Mouse (Mus musculus) intestine, embryonic 14.5 days (tissue): ENCODE results near the gene Reln. TPM values are rescaled to one million over a fixed set of nuclear protein-coding genes. Genes with fewer than 3 reads are reported as not detected.

Experiments used
- ATAC-seq: fragments of 200-750 bp; cut with Nextera tagmentation; replicated peaks from 2 replicates; pipeline ENCODE4 v1.8.0; 2017; ENCODE audit warnings: low read depth, moderate number of reproducible peaks, moderate TSS enrichment, moderate library complexity; ENCODE audit not compliant: low FRiP score, low TSS enrichment
- DNase-seq: peaks from one replicate; pipeline ENCODE4 v3.0.0-alpha.2; 2018; ENCODE audit warnings: low spot score
- H3K27ac ChIP-seq: fragments of 300-500 bp; sonication (generic); 2 replicates; pipeline ENCODE4 v1.5.1; 2014; ENCODE audit warnings: low read depth, mild to moderate bottlenecking, control low read depth
- H3K27me3 ChIP-seq: fragments of 300-500 bp; sonication (generic); replicated peaks from 2 replicates; pipeline ENCODE4 v1.6.1; 2014; ENCODE audit warnings: low read length, control low read depth; ENCODE audit not compliant: control insufficient read depth, insufficient read depth
- H3K36me3 ChIP-seq: fragments of 300-500 bp; sonication (generic); 2 replicates; pipeline ENCODE4 v1.6.1; 2014; ENCODE audit warnings: low read length, control low read depth; ENCODE audit not compliant: control insufficient read depth, insufficient read depth
- H3K4me1 ChIP-seq: fragments of 300-500 bp; sonication (generic); replicated peaks from 2 replicates; pipeline ENCODE4 v1.6.1; 2014; ENCODE audit warnings: low read length, control low read depth, mixed read lengths; ENCODE audit not compliant: control insufficient read depth, insufficient read depth
- H3K4me2 ChIP-seq: fragments of 300-500 bp; sonication (generic); 2 replicates; pipeline ENCODE4 v1.6.1; 2014; ENCODE audit warnings: low read length
- H3K4me3 ChIP-seq: fragments of 300-500 bp; sonication (generic); 2 replicates; pipeline ENCODE4 v1.5.1; 2014; ENCODE audit warnings: low read depth, low read length, control low read depth, mixed read lengths
- H3K9ac ChIP-seq: fragments of 300-500 bp; sonication (generic); 2 replicates; pipeline ENCODE4 v1.6.1; 2014; ENCODE audit warnings: mild to moderate bottlenecking, low read length
- H3K9me3 ChIP-seq: fragments of 300-500 bp; sonication (generic); 2 replicates; pipeline ENCODE4 v1.6.1; 2016; ENCODE audit warnings: low read length, control low read depth; ENCODE audit not compliant: control insufficient read depth
- WGBS: fragments of 180-500 bp; shearing (Covaris S2); extraction: QIAGEN DNeasy Blood & Tissue Kit; methylation state at CpG from one replicate; pipeline ENCODE4 v1.1.7; 2014; 5-methylcytosine and 5-hydroxymethylcytosine counted together
- polyA plus RNA-seq: library from polyadenylated mRNA; unstranded; fragments of >200 nt; fragmentation: Nextera tagmentation; extraction: Ambion mirVana; gene quantifications from 2 replicates; pipeline ENCODE4 v1.2.1, GENCODE M21; 2014

Reln gene
- polyA plus RNA-seq, 1 experiment from 2014 or later: 3.7 TPM

- H3K27ac ChIP-seq: no peak overlapping the region
- ATAC-seq (no peak), DNase-seq (no peak)
- no peaks in the 10 kb centered on the region for H3K4me1 ChIP-seq
- no peaks in the 10 kb centered on the region for H3K27me3 ChIP-seq
- H3K9me3 ChIP-seq: no peaks in the 10 kb centered on the region
- WGBS: 71% methylated on average over 1 of the region's 1 CpGs
- no peak overlapping the region for H3K4me3 ChIP-seq
- H3K9ac ChIP-seq: no peak overlapping the region
- no peak overlapping the region for H3K4me2 ChIP-seq
- no peaks in the 10 kb centered on the region for H3K36me3 ChIP-seq
These were observed 26.7 kb downstream of the Reln start for GRCm38 (mm10) chr5:22317807-22318206.

GRCm38 (mm10) chr5:22316471-22316870 is 28.0 kb downstream of the Reln start:
- Histone ChIP-seq H3K4me3 (no peak overlapping the region), H3K27me3 (no peaks in the 10 kb centered on the region), H3K9ac (no peak overlapping the region), H3K9me3 (no peaks in the 10 kb centered on the region), H3K4me1 (no peaks in the 10 kb centered on the region), H3K27ac (no peak overlapping the region), H3K36me3 (no peaks in the 10 kb centered on the region), H3K4me2 (no peak overlapping the region)
- DNase-seq: no peak
- no peak for ATAC-seq
- WGBS: 91% methylated on average over 7 of the region's 7 CpGs

GRCm38 (mm10) chr5:22315990-22316389 is 28.5 kb downstream of the Reln start:
- ATAC-seq (no peak), DNase-seq (no peak)
- Histone ChIP-seq H3K9me3 (no peaks in the 10 kb centered on the region), H3K4me2 (no peak overlapping the region), H3K36me3 (no peaks in the 10 kb centered on the region), H3K27ac (no peak overlapping the region), H3K4me1 (no peaks in the 10 kb centered on the region), H3K27me3 (no peaks in the 10 kb centered on the region), H3K4me3 (no peak overlapping the region), H3K9ac (no peak overlapping the region)
- WGBS: 79% methylated on average over 2 of the region's 2 CpGs

GRCm38 (mm10) chr5:22312995-22313394 is 31.5 kb downstream of the Reln start:
- H3K4me3 ChIP-seq: no peak overlapping the region
- DNase-seq (no peak), ATAC-seq (no peak)
- WGBS: 82% methylated on average over 10 of the region's 10 CpGs
- no peak overlapping the region for H3K9ac ChIP-seq
- H3K4me1 ChIP-seq: no peaks in the 10 kb centered on the region
- no peaks in the 10 kb centered on the region for H3K27me3 ChIP-seq
- H3K9me3 ChIP-seq: no peaks in the 10 kb centered on the region
- H3K27ac ChIP-seq: no peak overlapping the region
- no peaks in the 10 kb centered on the region for H3K36me3 ChIP-seq
- H3K4me2 ChIP-seq: no peak overlapping the region

- Histone ChIP-seq H3K27ac (no peak overlapping the region), H3K4me3 (no peak overlapping the region), H3K4me1 (no peaks in the 10 kb centered on the region), H3K27me3 (no peaks in the 10 kb centered on the region), H3K9ac (no peak overlapping the region), H3K9me3 (no peaks in the 10 kb centered on the region), H3K36me3 (no peaks in the 10 kb centered on the region), H3K4me2 (no peak overlapping the region)
- DNase-seq: no peak
- ATAC-seq: no peak
- 90% methylated on average over 4 of the region's 4 CpGs for WGBS
These were observed 33.5 kb downstream of the Reln start for GRCm38 (mm10) chr5:22311046-22311445.

- no peak for ATAC-seq
- no peaks in the 10 kb centered on the region for H3K36me3 ChIP-seq
- DNase-seq: no peak
- H3K9ac ChIP-seq: no peak overlapping the region
- H3K27ac ChIP-seq: no peak overlapping the region
- WGBS: 42% methylated on average over 2 of the region's 2 CpGs
- H3K4me2 ChIP-seq: no peak overlapping the region
- H3K9me3 ChIP-seq: no peaks in the 10 kb centered on the region
- H3K27me3 ChIP-seq: no peaks in the 10 kb centered on the region
- H3K4me3 ChIP-seq: no peak overlapping the region
- no peaks in the 10 kb centered on the region for H3K4me1 ChIP-seq
These were observed 35.5 kb downstream of the Reln start for GRCm38 (mm10) chr5:22309001-22309400.

GRCm38 (mm10) chr5:22307853-22308252 is 36.6 kb downstream of the Reln start:
- no peaks in the 10 kb centered on the region for H3K9me3 ChIP-seq
- ATAC-seq (no peak), DNase-seq (no peak)
- H3K36me3 ChIP-seq: no peaks in the 10 kb centered on the region
- H3K4me2 ChIP-seq: no peak overlapping the region
- 68% methylated on average over 4 of the region's 4 CpGs for WGBS
- no peak overlapping the region for H3K9ac ChIP-seq
- no peaks in the 10 kb centered on the region for H3K4me1 ChIP-seq
- H3K27ac ChIP-seq: no peak overlapping the region
- H3K27me3 ChIP-seq: no peaks in the 10 kb centered on the region
- no peak overlapping the region for H3K4me3 ChIP-seq

- no peak for ATAC-seq
- no peak for DNase-seq
- Histone ChIP-seq H3K27me3 (no peaks in the 10 kb centered on the region), H3K27ac (no peak overlapping the region), H3K9me3 (no peaks in the 10 kb centered on the region), H3K36me3 (no peaks in the 10 kb centered on the region), H3K4me3 (no peak overlapping the region), H3K4me2 (no peak overlapping the region), H3K9ac (no peak overlapping the region), H3K4me1 (no peaks in the 10 kb centered on the region)
- WGBS: 68% methylated on average over 3 of the region's 3 CpGs
These were observed 37.4 kb downstream of the Reln start for GRCm38 (mm10) chr5:22307072-22307471.

GRCm38 (mm10) chr5:22303709-22304108 is 40.8 kb downstream of the Reln start:
- Histone ChIP-seq H3K27me3 (no peaks in the 10 kb centered on the region), H3K27ac (no peak overlapping the region), H3K4me2 (no peak overlapping the region), H3K4me1 (no peaks in the 10 kb centered on the region), H3K9me3 (no peaks in the 10 kb centered on the region), H3K4me3 (no peak overlapping the region), H3K36me3 (no peaks in the 10 kb centered on the region), H3K9ac (no peak overlapping the region)
- 73% methylated on average over 1 of the region's 1 CpGs for WGBS
- DNase-seq (no peak), ATAC-seq (no peak)
